Mouse (Mus musculus) WW6 (cell line): ENCODE results near the gene Hist1h3e.

ENCODE experiments used
- DNase-seq: peaks from one replicate; pipeline ENCODE4 v3.0.0-alpha.2; 2013; ENCODE audit warnings: low read depth, low spot score

Hist1h3e gene

GRCm38 (mm10) chr13:23518885-23519284 lies 43.3 kb downstream of the Hist1h3e start:
- no peak for DNase-seq

GRCm38 (mm10) chr13:23518295-23518603 lies 43.9 kb downstream of the Hist1h3e start:
- no peak for DNase-seq

- DNase-seq: no peak
Observed at GRCm38 (mm10) chr13:23517603-23518294, 44.4 kb downstream of the Hist1h3e start.

GRCm38 (mm10) chr13:23516822-23517602 lies 45.2 kb downstream of the Hist1h3e start:
- no peak for DNase-seq

GRCm38 (mm10) chr13:23515826-23516620 lies 46.1 kb downstream of the Hist1h3e start:
- no peak for DNase-seq

GRCm38 (mm10) chr13:23515281-23515680 lies 46.9 kb downstream of the Hist1h3e start:
- no peak for DNase-seq

GRCm38 (mm10) chr13:23513517-23513916 lies 48.7 kb downstream of the Hist1h3e start:
- DNase-seq: no peak
